Mouse (Mus musculus) heart, embryonic 13.5 days (tissue): ENCODE measurements around the gene Cngb1. TPM values are rescaled to one million over a fixed set of nuclear protein-coding genes. Genes with fewer than 3 reads are reported as not detected.

Experiments used
- ATAC-seq: fragments of 200-750 bp; cut with Nextera tagmentation; 2 replicates; pipeline ENCODE4 v1.8.0; 2017; ENCODE audit warnings: moderate TSS enrichment; ENCODE audit not compliant: insufficient number of reproducible peaks, low FRiP score, low TSS enrichment; ENCODE audit errors: extremely low read depth
- H3K27ac ChIP-seq: fragments of 300-500 bp; sonication (generic); replicated peaks from 2 replicates; pipeline ENCODE4 v1.5.1; 2015; ENCODE audit warnings: moderate library complexity, mild to moderate bottlenecking, inconsistent platforms
- H3K27me3 ChIP-seq: fragments of 300-500 bp; sonication (generic); replicated peaks from 2 replicates; pipeline ENCODE4 v1.6.1; 2015; ENCODE audit warnings: mild to moderate bottlenecking, inconsistent platforms
- H3K36me3 ChIP-seq: fragments of 300-500 bp; sonication (generic); 2 replicates; pipeline ENCODE4 v1.6.1; 2015; ENCODE audit warnings: mild to moderate bottlenecking, inconsistent platforms
- H3K4me1 ChIP-seq: fragments of 300-500 bp; sonication (generic); 2 replicates; pipeline ENCODE4 v1.6.1; 2015; ENCODE audit warnings: inconsistent platforms
- H3K4me2 ChIP-seq: fragments of 300-500 bp; sonication (generic); 2 replicates; pipeline ENCODE4 v1.6.1; 2015; ENCODE audit warnings: inconsistent platforms, mild to moderate bottlenecking, moderate library complexity
- H3K4me3 ChIP-seq: fragments of 300-500 bp; sonication (generic); 2 replicates; pipeline ENCODE4 v1.5.1; 2015; ENCODE audit warnings: moderate library complexity, mild to moderate bottlenecking, inconsistent platforms
- H3K9ac ChIP-seq: fragments of 300-500 bp; sonication (generic); 2 replicates; pipeline ENCODE4 v1.6.1; 2015; ENCODE audit warnings: inconsistent platforms, mild to moderate bottlenecking, moderate library complexity
- H3K9me3 ChIP-seq: fragments of 300-500 bp; sonication (generic); 2 replicates; pipeline ENCODE4 v1.6.1; 2016; ENCODE audit warnings: inconsistent platforms
- WGBS: fragments of 180-500 bp; shearing (Covaris S2); methylation state at CpG from one replicate; pipeline ENCODE4 v1.1.7; 2015; ENCODE audit warnings: mixed read lengths; 5-methylcytosine and 5-hydroxymethylcytosine counted together
- polyA plus RNA-seq: library from polyadenylated mRNA; unstranded; fragments of >200 nt; fragmentation: Nextera tagmentation; extraction: Ambion mirVana; gene quantifications from 2 replicates; pipeline ENCODE4 v1.2.1, GENCODE M21; 2015

Cngb1 gene
- polyA plus RNA-seq, 1 experiment from 2014 or later = 0.55 TPM

DNA sequence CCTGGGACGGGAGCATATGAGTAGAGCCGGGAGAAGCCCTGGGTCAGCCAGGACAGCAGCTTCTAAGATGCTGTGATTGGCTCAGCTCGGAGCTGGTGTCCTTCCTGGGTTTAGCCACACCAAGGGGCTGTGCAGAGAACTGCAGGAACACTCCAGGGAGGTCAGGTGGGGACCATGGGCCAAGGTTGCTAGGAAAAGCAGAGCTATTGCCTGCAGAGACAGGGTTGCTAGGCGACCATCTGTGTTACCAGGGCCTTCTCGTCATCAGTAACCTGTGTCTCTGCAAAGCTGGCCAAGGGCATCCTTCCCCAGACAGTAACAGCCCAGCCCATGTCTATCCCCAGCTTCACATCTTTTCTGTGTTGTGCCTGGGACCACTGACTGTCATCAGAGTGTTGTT lies 24.9 kb downstream of the Cngb1 start:
- Histone ChIP-seq H3K4me1 (peaks cover 8% of the 10 kb centered on the region), H3K9ac (no peak overlapping the region), H3K4me3 (no peak overlapping the region), H3K27ac (no peak overlapping the region), H3K36me3 (no peaks in the 10 kb centered on the region), H3K4me2 (no peak overlapping the region), H3K27me3 (no peaks in the 10 kb centered on the region), H3K9me3 (no peaks in the 10 kb centered on the region)
- 54% methylated on average over 5 of the region's 5 CpGs for WGBS
- ATAC-seq = no peak

GRCm38 (mm10) chr8:95272871-95273270 lies 33.5 kb downstream of the Cngb1 start:
- Histone ChIP-seq H3K36me3 (no peaks in the 10 kb centered on the region), H3K9me3 (no peaks in the 10 kb centered on the region), H3K27me3 (no peaks in the 10 kb centered on the region), H3K27ac (no peak overlapping the region; the same call in 1 of the 2 replicates), H3K9ac (no peak overlapping the region), H3K4me1 (peaks cover 4% of the 10 kb centered on the region; the same call in 1 of the 2 replicates), H3K4me3 (no peak overlapping the region), H3K4me2 (no peak overlapping the region)
- ATAC-seq = no peak
- 21% methylated on average over 2 of the region's 2 CpGs for WGBS

DNA sequence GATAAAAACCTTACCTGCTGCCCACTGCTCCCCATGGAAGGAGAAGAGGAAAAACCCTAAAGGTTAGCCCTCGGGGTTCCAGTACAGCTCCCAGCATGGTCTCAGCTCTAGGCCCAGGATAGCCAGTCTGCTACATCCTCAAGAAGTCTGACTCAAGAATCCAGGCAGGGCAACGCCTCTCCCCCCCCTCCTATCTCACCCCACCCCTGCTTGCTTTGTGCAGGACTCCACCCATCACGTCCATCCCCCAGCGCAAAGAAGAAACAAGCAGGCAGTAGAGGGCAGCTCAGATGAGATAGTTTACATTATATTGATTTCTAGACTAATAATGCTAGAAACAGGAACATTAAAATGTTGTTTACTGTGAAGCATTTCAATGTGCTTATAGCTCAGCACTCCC lies 34.5 kb downstream of the Cngb1 start:
- no peak overlapping the region for H3K4me2 ChIP-seq
- no peak for ATAC-seq
- no peaks in the 10 kb centered on the region for H3K9me3 ChIP-seq
- no peak overlapping the region for H3K9ac ChIP-seq
- H3K4me1 ChIP-seq = peaks cover 4% of the 10 kb centered on the region; the same call in 1 of the 2 replicates
- H3K36me3 ChIP-seq = no peaks in the 10 kb centered on the region
- H3K27me3 ChIP-seq = no peaks in the 10 kb centered on the region
- no peak overlapping the region for H3K4me3 ChIP-seq
- H3K27ac ChIP-seq = no peak overlapping the region
- WGBS = 34% methylated on average over 4 of the region's 4 CpGs

GRCm38 (mm10) chr8:95270501-95270900 lies 35.9 kb downstream of the Cngb1 start:
- Histone ChIP-seq H3K36me3 (no peaks in the 10 kb centered on the region), H3K4me1 (peaks cover 4% of the 10 kb centered on the region; the same call in 1 of the 2 replicates), H3K27me3 (no peaks in the 10 kb centered on the region; the same call in 1 of the 2 replicates), H3K27ac (no peak overlapping the region), H3K9me3 (no peaks in the 10 kb centered on the region), H3K9ac (no peak overlapping the region), H3K4me3 (no peak overlapping the region), H3K4me2 (no peak overlapping the region)
- ATAC-seq = no peak
- WGBS = 74% methylated on average over 12 of the region's 12 CpGs

GRCm38 (mm10) chr8:95262181-95262580 lies 44.2 kb downstream of the Cngb1 start:
- no peaks in the 10 kb centered on the region; the same call in 1 of the 2 replicates for H3K27me3 ChIP-seq
- H3K9me3 ChIP-seq = no peaks in the 10 kb centered on the region
- H3K27ac ChIP-seq = no peak overlapping the region
- no peak for ATAC-seq
- H3K36me3 ChIP-seq = no peaks in the 10 kb centered on the region
- 69% methylated on average over 2 of the region's 2 CpGs for WGBS
- H3K9ac ChIP-seq = no peak overlapping the region
- no peak overlapping the region for H3K4me2 ChIP-seq
- H3K4me1 ChIP-seq = 0 out of 2 replicates have a peak, but pooled peaks cover under 1% of the 10 kb centered on the region
- no peak overlapping the region for H3K4me3 ChIP-seq

- Histone ChIP-seq H3K4me2 (no peak overlapping the region), H3K9me3 (no peaks in the 10 kb centered on the region), H3K4me1 (0 out of 2 replicates have a peak, but pooled peaks cover 3% of the 10 kb centered on the region), H3K27ac (no peak overlapping the region), H3K4me3 (no peak overlapping the region), H3K27me3 (no peaks in the 10 kb centered on the region), H3K36me3 (no peaks in the 10 kb centered on the region), H3K9ac (no peak overlapping the region)
- ATAC-seq = no peak
- WGBS = 83% methylated on average over 10 of the region's 10 CpGs
Measured at GRCm38 (mm10) chr8:95255611-95256010, 50.8 kb downstream of the Cngb1 start.

DNA sequence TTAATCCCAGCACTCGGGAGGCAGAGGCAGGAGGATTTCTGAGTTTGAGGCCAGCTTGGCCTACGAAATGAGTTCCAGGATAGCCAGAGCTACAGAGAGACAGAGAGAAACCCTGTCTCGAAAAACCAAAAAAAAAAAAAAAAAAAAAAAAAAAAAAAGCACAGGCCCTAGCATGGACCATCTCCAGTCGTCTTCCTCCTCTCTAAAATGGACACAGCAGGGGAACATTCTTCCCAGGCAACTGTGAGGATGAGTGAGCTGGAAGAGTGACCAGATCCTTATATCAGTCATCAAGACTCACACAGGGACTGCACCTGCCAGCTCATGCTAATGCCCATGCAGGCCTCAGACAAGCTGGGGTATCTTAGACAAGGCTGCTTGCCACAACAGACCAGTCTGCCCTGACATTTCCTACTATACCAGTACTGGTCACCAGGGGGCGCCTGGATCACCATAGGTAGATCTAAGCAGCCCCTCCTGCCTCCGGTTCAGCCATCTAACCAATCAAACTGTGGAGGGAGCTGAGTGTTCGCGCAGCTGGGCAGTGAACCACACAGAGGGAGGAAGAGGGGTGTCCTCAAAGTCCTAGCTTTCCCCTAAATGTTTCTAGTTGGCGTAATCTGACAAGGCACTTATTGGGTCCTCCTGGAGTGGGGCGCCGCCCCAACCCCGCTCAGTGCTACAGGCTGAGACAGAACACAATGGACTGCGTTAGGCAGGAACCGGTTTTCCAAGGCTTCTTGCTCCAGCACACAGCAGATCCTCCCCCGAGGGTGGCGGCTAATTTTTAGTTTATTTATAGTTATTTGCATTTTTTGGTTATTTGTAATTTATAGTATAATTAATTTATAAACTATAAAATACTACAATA lies 51.6 kb downstream of the Cngb1 start:
- peak; percentile 66 for ATAC-seq
- H3K36me3 ChIP-seq = no peaks in the 10 kb centered on the region
- no peak overlapping the region for H3K27ac ChIP-seq
- peak overlapping the region; percentile 72 for H3K9ac ChIP-seq
- H3K4me2 ChIP-seq = peak overlapping the region; percentile 68
- 21% methylated on average over 16 of the region's 16 CpGs for WGBS
- H3K4me1 ChIP-seq = 0 out of 2 replicates have a peak, but pooled peaks cover 3% of the 10 kb centered on the region
- no peaks in the 10 kb centered on the region for H3K9me3 ChIP-seq
- H3K4me3 ChIP-seq = peak overlapping the region; percentile 37
- H3K27me3 ChIP-seq = no peaks in the 10 kb centered on the region

- H3K9me3 ChIP-seq = no peaks in the 10 kb centered on the region
- no peak overlapping the region for H3K4me3 ChIP-seq
- H3K4me2 ChIP-seq = no peak overlapping the region
- no peak for ATAC-seq
- H3K9ac ChIP-seq = no peak overlapping the region
- no peaks in the 10 kb centered on the region for H3K27me3 ChIP-seq
- WGBS = 56% methylated on average over 9 of the region's 9 CpGs
- H3K27ac ChIP-seq = no peak overlapping the region
- H3K4me1 ChIP-seq = 0 out of 2 replicates have a peak, but pooled peaks cover 1% of the 10 kb centered on the region
- no peaks in the 10 kb centered on the region for H3K36me3 ChIP-seq
Measured at GRCm38 (mm10) chr8:95252056-95252455, 54.3 kb downstream of the Cngb1 start.

GRCm38 (mm10) chr8:95249847-95250246 lies 56.5 kb downstream of the Cngb1 start:
- H3K4me3 ChIP-seq = no peak overlapping the region
- peaks cover 10% of the 10 kb centered on the region for H3K4me1 ChIP-seq
- ATAC-seq = no peak
- no peaks in the 10 kb centered on the region for H3K27me3 ChIP-seq
- WGBS = 46% methylated on average over 4 of the region's 4 CpGs
- no peak overlapping the region for H3K27ac ChIP-seq
- no peak overlapping the region for H3K9ac ChIP-seq
- no peaks in the 10 kb centered on the region for H3K9me3 ChIP-seq
- H3K4me2 ChIP-seq = no peak overlapping the region
- H3K36me3 ChIP-seq = no peaks in the 10 kb centered on the region

DNA sequence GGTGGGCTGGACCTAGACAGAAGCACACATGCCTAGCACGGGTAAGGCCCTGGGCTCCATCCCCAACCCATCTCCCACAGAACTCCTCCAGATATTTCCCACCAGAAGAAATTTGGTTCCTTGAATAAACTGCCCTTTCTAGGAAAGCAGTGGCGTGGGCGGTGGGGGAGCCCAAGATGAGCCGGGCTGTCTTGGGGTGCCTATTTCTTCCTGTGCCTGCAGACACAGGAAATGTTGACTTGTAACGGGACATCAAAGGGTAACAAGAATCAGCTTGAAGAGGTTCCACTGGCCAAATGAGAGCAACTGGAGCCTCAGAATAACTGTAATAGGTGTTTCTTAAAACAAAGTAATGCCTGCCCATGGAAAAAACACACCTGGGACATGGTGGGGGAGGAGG lies 59.1 kb downstream of the Cngb1 start:
- no peak overlapping the region for H3K27ac ChIP-seq
- no peak overlapping the region for H3K4me2 ChIP-seq
- 63% methylated on average over 5 of the region's 5 CpGs for WGBS
- H3K4me1 ChIP-seq = peaks cover 26% of the 10 kb centered on the region
- no peak overlapping the region for H3K4me3 ChIP-seq
- H3K9ac ChIP-seq = no peak overlapping the region
- ATAC-seq = no peak
- H3K36me3 ChIP-seq = no peaks in the 10 kb centered on the region
- no peaks in the 10 kb centered on the region for H3K27me3 ChIP-seq
- no peaks in the 10 kb centered on the region for H3K9me3 ChIP-seq

- H3K9ac ChIP-seq = 0 out of 2 replicates have a peak overlapping the region, but pooled peaks have one; percentile 2
- no peak; the same call in 1 of the 2 replicates for ATAC-seq
- 53% methylated on average over 5 of the region's 5 CpGs for WGBS
- H3K36me3 ChIP-seq = no peaks in the 10 kb centered on the region
- H3K4me2 ChIP-seq = no peak overlapping the region
- H3K27ac ChIP-seq = peak overlapping the region; percentile 60
- H3K4me3 ChIP-seq = no peak overlapping the region
- H3K9me3 ChIP-seq = no peaks in the 10 kb centered on the region
- peaks cover 26% of the 10 kb centered on the region for H3K4me1 ChIP-seq
- H3K27me3 ChIP-seq = no peaks in the 10 kb centered on the region
Measured at GRCm38 (mm10) chr8:95245180-95245579, 61.2 kb downstream of the Cngb1 start.
